Mouse (Mus musculus) kidney, adult 2 months (tissue): ENCODE data around the gene Lrp2.

Source experiments
- CTCF ChIP-seq: fragments of 200-500 bp; conservative IDR thresholded peaks from 2 replicates; pipeline ENCODE4 v1.5.1; 2011; ENCODE audit warnings: low read depth, mild to moderate bottlenecking, control low read depth, low read length, moderate library complexity, mixed read lengths; ENCODE audit not compliant: insufficient read depth, insufficient read length
- POLR2A ChIP-seq: fragments of 200-500 bp; IDR thresholded peaks from one replicate; pipeline ENCODE4 v1.6.1; 2011; ENCODE audit warnings: low read depth, low read length, control low read depth

DNA sequence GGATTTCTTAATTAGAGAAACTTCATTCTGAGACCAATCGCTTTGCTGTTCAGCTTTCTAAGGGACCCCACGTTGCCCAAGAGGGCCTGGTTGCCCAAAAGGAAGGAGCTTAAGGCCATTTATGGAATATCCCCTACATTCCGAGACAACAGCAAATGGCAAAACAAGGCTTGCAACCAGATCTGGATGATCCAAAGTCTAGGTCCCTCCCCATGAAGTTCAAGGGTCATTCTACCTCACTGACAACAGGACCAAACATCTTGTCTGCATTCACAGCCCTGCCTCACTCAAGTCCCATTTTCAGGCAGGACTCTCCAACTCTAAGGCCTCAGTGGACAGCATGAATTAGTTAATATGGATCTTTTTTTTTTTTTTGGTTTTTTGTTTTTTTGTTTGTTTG, 20.8 kb upstream of the Lrp2 start:
- no peak for TF ChIP-seq CTCF
- no peak for TF ChIP-seq POLR2A
